Mouse (Mus musculus): ENCODE results near the gene Serpinb9b. TPM values are rescaled to one million over a fixed set of nuclear protein-coding genes. Genes with fewer than 3 reads are reported as not detected.

The Serpinb9b gene
- polyA plus RNA-seq (2017; shearing (Covaris generic)), result 0.62 TPM

DNA sequence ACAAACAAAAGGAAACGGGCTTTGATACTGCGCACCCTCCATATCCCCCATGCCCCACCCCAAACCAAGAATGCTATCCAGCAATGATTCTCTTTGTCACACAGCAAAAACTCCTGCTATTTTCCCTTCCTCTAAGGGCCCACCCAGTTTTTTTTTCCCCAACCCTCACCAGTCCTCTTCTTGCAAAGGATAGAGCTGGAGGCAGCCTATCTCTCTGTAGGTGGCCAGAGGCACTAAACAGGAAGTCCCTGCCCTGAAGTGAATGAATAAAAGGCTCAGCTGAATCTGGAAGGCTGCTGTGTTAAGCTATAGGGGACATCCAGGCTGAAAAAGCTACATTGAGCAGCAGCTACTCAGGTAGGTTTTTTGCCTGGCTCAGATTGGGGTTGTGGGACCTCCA, at the start of gene Serpinb9b:
Gene Serpinb9b, plus strand, starts transcription at position 173 of the 400 bp plus-strand sequence.

DNA sequence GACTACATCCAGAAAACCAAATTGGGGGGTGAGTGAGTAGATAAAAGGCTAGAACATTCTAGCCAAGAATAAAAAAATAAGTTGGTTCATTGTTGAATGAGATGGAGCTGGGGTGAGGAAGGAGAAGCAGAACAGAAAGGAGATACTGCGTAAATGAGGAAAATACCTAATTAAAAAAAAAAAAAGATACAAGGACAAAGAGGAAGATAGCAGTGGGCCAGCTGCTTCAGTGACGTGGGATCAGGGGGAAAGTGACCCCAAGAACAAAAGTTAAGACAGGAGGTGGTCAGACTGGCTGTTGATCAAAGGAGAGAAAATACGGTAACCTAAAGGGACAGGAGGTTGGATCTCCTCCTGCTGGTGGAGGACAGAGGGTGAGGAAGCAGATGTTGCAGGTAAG, 24.3 kb upstream of the Serpinb9b start, which contains the start of gene Serpinb9:
Gene Serpinb9, plus strand, starts transcription at position 301 of the 400 bp plus-strand sequence.

DNA sequence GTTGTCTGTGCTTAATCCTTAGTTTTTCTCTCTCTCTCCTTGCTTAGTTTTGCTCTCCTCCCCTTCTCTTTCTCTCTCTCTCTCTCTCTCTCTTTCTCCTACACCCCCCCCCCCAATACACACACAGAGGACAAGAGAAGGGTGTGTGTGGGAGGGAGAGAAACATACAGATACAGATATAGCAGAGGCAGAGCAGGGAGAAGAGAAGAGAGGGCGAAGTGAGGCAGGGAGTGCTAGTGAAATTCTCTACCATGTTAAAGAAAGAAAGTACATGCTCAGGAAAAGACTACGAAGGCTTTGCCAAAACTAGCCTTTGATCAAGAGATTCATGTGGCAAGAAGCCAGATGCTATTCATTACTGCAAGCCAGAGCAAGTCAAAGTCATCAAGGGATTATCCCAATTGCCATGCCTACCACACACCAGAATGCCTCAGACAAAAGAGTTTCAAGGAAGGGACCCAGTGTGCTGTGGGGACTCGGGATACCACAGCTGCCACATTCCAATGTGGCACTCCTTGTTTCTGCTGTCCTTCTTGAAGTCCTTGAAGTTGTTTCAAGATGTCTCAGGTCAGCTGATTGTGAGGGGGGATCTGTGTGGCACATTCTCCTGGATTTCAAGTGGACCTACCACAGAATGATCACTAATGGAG, 51.0 kb downstream of the Serpinb9b start, which contains the start of gene Serpinb1b:
Gene Serpinb1b, plus strand, starts transcription at position 520 of the 650 bp plus-strand sequence.

Other genes starting within 250 kb of the Serpinb9b start
- not detected for gene Mylk4, start 243.5 kb upstream of the Serpinb9b start, polyA plus RNA-seq (2017; shearing (Covaris generic))
- 69.0 TPM for gene Wrnip1, start 225.4 kb upstream of the Serpinb9b start, polyA plus RNA-seq (2017; shearing (Covaris generic))
- gene D930007J09Rik, start 224.6 kb upstream of the Serpinb9b start, polyA plus RNA-seq (2017; shearing (Covaris generic)), result not detected
- 33.2 TPM for gene Serpinb1a, start 176.2 kb upstream of the Serpinb9b start, polyA plus RNA-seq (2017; shearing (Covaris generic))
- gene Serpinb1c, start 129.2 kb upstream of the Serpinb9b start, polyA plus RNA-seq (2017; shearing (Covaris generic)), result not detected
- gene Serpinb6b, start 62.2 kb upstream of the Serpinb9b start, polyA plus RNA-seq (2017; shearing (Covaris generic)), result 114 TPM
- 312 TPM for gene Serpinb9, start 24.2 kb upstream of the Serpinb9b start, polyA plus RNA-seq (2017; shearing (Covaris generic))
- gene Serpinb1b, start 51.2 kb downstream of the Serpinb9b start, polyA plus RNA-seq (2017; shearing (Covaris generic)), result 0.94 TPM
- not detected for gene Serpinb9c, start 132.3 kb downstream of the Serpinb9b start, polyA plus RNA-seq (2017; shearing (Covaris generic))
- gene Serpinb9d, start 165.5 kb downstream of the Serpinb9b start, polyA plus RNA-seq (2017; shearing (Covaris generic)), result not detected
- gene Serpinb9e, start 222.2 kb downstream of the Serpinb9b start, polyA plus RNA-seq (2017; shearing (Covaris generic)), result not detected